Mouse (Mus musculus): Measurements from ENCODE around the gene Tmem245. TPM values are rescaled to one million over a fixed set of nuclear protein-coding genes. Genes with fewer than 3 reads are reported as not detected.

Tmem245 gene
- total RNA-seq, 2 experiments from 2014 or later, result 19.7 to 21.1 TPM

GRCm38 (mm10) chr4:56865971-56866370 lies 81.3 kb downstream of the Tmem245 start:
- DNase-seq (ENCODE audit: low spot score), result peak; percentile 60

DNA sequence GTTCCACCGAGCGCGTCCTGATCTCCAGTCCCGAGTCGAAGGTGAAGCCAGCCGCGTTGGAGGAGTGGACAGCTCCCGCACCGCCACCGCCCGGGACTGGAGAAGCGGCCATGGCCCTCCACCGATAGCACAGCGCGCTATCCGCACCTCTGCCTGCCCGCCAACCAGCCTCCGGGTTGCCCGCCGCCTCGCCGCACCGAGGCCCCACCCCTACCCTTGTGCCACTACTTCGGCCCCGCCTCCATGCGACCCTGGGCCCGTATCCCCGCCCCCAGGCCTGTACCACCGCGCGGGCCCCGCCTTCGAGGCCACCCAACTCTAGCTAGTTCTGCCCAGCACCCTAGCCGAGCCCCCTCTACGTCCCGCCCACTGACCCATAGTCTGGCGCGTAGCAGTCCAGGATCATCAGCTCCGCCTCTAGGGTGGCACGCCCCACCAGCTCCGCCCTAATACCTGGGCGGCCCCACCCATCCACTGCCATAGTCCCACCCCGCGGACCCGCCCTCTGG lies 82.2 kb downstream of the Tmem245 start, which contains the start of gene Ctnnal1:
Gene Ctnnal1 (minus strand): TSS at position 186 of the 509 bp plus-strand sequence.
- DNase-seq (ENCODE audit: low spot score), result peak; percentile 87

GRCm38 (mm10) chr4:56864417-56865001 lies 82.7 kb downstream of the Tmem245 start:
- no peak for DNase-seq (ENCODE audit: low spot score)

- no peak for DNase-seq (ENCODE audit: low spot score)
Observed at GRCm38 (mm10) chr4:56864016-56864415, 83.2 kb downstream of the Tmem245 start.

DNA sequence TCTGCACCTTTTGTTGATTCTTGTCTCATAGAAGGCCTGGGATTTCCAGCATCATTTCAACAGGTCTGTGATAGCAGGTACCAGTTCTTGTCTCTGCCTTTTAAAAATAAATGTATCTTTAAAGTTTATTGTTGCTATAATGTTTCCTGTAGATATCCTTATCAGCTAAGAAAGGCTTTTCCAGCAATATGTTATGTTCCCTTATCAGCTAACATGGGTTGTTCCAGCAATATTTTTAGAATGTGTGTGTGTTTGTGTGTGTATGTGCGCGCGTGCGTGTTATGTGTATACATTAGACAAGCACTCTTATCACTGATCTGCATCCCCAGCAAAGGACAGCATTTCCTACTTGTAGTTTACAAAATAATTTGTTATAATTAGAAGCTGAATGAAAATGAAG lies 85.7 kb downstream of the Tmem245 start:
- DNase-seq (ENCODE audit: low spot score), result no peak

- DNase-seq (ENCODE audit: low spot score), result no peak
Observed at GRCm38 (mm10) chr4:56858733-56859132, 88.5 kb downstream of the Tmem245 start.

DNA sequence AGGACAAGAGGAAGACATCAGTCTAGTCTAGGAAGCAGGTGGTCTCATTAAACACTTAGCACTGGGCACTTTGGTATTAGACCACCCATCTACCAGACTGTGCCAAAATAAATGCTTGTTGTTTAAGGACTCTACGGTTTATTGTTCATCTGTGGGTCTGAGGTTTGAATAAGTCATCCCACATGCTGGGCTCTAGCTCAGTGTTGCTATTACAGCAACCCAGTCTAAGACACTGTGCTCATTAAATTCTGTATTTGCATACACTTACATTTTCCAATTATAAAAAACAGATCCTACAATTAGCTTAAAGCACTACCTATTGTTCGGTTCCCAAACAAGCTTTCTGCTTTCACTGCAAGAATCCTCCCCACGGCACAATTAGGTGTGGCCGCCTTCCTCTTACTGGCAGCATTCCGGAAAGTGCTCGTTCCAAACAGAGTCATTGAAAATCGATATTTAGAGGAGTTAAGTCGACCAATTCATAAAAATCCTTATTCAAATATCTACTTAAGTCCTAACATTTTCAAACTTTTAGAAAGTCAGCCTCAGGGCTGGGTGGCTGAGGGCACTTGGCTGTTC lies 90.8 kb downstream of the Tmem245 start:
- no peak for DNase-seq (ENCODE audit: low spot score)

DNA sequence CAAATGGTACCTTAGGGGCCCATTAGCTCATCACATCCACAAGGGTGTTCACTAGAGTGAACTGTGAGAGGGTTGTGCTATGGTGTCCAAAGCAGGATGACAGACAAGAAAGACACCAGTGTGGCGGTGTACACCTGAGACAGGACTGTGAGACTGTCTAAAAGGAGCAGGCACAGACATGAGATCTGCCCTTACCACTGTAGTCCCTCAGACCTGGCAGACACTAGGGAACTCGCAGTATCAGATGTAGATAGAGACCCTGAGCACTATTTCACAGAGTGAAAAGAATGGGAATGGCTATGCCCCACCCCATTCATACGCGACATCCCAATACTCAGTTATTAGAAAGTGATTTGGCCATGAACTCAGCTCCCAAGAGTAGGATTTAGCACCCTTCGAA lies 91.3 kb downstream of the Tmem245 start:
- no peak for DNase-seq (ENCODE audit: low spot score)

- DNase-seq (ENCODE audit: low spot score), result no peak
Observed at GRCm38 (mm10) chr4:56850724-56851123, 96.5 kb downstream of the Tmem245 start.

- no peak for DNase-seq (ENCODE audit: low spot score)
Observed at GRCm38 (mm10) chr4:56848044-56848443, 99.2 kb downstream of the Tmem245 start.

GRCm38 (mm10) chr4:56847400-56847799 lies 99.8 kb downstream of the Tmem245 start:
- no peak for DNase-seq (ENCODE audit: low spot score)

DNA sequence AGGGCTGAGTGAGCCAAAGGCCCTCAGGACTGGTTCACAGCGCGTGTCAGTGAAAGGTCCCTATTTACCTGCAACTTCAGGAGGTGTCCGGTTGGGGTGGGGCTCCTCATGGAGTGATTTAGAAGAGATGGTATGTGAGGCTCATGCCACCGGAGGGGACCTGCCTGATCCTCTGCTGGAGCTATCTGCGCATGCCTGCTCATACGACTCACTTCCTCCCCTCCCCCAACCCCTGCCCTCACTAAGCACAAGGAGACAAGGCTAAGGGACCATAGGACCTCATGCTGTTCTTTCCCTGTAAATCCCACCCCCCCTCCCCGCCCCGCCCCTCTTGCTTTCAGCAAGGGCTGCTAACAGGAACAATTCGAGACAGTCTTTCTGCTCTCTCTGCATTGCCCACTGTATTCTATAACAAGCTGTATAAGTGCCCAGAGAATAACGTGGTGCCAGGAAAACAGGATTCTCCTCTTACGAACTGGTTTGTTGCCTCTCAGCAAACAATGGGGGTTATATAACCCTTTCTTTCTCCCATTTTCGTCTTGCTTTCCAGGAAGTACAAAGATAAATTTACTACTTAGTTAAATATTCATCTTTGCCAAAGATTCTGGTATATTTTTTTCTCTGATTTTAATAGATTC lies 101.2 kb downstream of the Tmem245 start:
- DNase-seq (ENCODE audit: low spot score), result no peak

DNA sequence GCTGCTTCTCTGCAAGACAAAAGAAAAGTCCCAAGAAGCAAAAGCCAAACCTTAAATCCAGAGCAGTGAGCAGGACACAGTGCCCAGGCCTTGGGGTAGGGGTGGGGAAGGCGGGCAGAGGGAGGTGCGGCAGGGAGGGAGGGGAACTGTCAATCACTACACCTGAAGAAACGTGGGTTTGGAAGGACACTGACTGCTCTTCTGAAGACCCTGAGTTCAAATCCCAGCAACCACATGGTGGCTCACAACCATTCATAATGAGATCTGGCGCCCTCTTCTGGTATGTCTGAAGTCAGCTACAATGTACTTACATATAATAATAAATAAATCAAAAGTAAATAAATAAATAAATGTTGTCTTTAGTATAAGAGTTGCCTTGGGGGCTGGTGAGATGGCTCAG lies 102.3 kb downstream of the Tmem245 start:
- no peak for DNase-seq (ENCODE audit: low spot score)

- DNase-seq (ENCODE audit: low spot score), result no peak
Observed at GRCm38 (mm10) chr4:56843963-56844362, 103.3 kb downstream of the Tmem245 start.

GRCm38 (mm10) chr4:56842501-56842900 lies 104.7 kb downstream of the Tmem245 start:
- no peak for DNase-seq (ENCODE audit: low spot score)

DNA sequence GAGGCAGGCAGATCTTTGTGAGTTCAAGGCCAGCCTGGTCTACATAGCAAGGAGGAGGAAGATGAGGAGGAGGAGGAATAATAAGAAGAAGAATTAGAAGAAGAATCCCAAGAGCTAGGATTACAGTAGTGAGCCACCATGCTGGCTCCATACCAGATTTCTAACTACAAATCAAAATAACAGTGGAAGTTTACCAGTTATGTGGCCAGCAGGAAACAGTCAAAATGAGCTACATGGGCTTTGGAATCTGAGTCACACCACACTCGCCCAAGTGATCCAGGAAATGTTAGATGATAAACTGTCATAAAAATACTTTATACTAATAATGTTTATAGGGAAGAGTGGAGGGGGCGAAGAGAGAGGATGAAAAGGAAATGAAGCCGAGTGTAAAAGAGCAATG lies 106.9 kb downstream of the Tmem245 start:
- no peak for DNase-seq (ENCODE audit: low spot score)

DNA sequence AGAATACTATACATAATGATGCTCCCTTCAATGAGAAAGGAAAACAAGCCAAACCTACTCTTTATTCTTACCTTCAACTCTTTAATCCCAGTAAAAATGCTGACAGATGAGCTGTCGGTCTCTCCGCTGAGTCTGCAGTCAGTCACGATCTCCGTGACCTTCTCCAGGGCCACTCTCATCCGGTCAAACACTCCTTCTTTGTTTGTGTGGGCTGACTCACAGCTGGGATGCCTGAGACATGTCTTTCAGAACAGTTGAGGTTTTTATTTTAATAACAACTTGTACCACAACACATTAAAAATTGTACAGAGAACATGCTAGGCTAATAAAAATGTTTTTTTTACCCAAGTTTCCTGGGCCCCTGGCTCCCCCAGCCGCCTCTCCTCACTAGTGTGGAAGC lies 109.6 kb downstream of the Tmem245 start:
- no peak for DNase-seq (ENCODE audit: low spot score)

DNA sequence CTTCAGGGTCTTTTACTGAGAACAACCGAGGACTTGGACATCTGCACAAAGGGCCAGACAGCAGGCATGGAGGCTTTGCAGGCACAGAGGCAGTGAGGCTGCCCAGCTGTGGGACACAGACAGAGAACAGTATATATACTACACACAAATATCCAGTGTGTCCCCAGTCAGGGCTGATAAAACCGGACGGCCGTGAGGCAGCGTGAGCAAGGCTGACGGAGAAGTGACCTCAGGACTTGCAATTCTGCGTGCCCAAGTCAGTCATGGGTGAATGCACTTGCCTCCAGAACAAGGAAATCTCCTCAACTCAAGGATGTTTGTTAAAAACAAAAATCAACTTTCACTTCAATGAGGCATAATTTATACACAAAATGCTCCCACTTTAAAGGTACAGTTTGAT lies 115.2 kb downstream of the Tmem245 start:
- DNase-seq (ENCODE audit: low spot score), result no peak

- no peak for DNase-seq (ENCODE audit: low spot score)
Observed at GRCm38 (mm10) chr4:56831013-56831609, 116.1 kb downstream of the Tmem245 start.

GRCm38 (mm10) chr4:56829511-56829921 lies 117.7 kb downstream of the Tmem245 start:
- peak; percentile 11 for DNase-seq (ENCODE audit: low spot score)

- DNase-seq (ENCODE audit: low spot score), result no peak
Observed at GRCm38 (mm10) chr4:56828932-56829331, 118.3 kb downstream of the Tmem245 start.

DNA sequence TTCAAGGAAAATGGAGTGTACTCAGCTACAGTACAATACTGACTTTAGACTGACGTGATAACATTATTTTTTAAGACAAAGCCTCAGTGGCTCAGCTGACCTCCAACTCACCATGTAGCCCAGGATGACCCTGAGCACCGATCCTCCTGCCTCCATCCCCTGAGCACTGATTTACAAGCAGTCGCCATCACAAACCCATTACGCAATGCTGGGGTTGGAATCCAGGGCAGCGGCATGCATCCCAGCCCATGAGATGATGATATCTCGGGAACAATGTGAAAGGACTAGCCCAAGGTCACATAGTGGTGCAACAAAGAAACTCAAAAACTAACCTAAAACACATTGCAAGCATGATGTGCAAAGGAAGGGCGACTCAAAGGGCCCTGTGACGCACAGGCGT lies 123.0 kb downstream of the Tmem245 start:
- no peak for DNase-seq (ENCODE audit: low spot score)
